Mouse (Mus musculus): ENCODE results near the gene Slc38a10. TPM values are rescaled to one million over a fixed set of nuclear protein-coding genes. Genes with fewer than 3 reads are reported as not detected.

Slc38a10 gene
- polyA plus RNA-seq, 1 experiment from 2014 or later, result 77.1 TPM

- Histone ChIP-seq H3K4me1 (replicated peaks; ENCODE audit: control insufficient read depth, insufficient read depth, low read length) (peaks cover 8% of the 10 kb centered on the region), H3K36me3 (ENCODE audit: control insufficient read depth, insufficient read depth, low read length) (peaks cover 23% of the 10 kb centered on the region), H3K27me3 (replicated peaks; ENCODE audit: control insufficient read depth, insufficient read depth, low read length) (no peaks in the 10 kb centered on the region), H3K9ac (ENCODE audit: low read length) (peak within 1 kb of the TSS; percentile 55), H3K9me3 (ENCODE audit: control insufficient read depth, low read length) (no peaks in the 10 kb centered on the region), H3K27ac (ENCODE audit: low read depth) (peak within 1 kb of the TSS; percentile 65), H3K4me3 (ENCODE audit: low read depth, low read length) (peak within 1 kb of the TSS; percentile 50), H3K4me2 (ENCODE audit: low read length) (peak within 1 kb of the TSS; percentile 83)
- WGBS, result under 1% methylated on average over 42 of the region's 42 CpGs
- ATAC-seq (replicated peaks; ENCODE audit: low FRiP score, low TSS enrichment, low read depth), result peak; percentile 97
- peak; percentile 97 for DNase-seq (ENCODE audit: low spot score)
These were observed 64.4 kb downstream of the Slc38a10 start, which contains the start of gene Cep131 for GRCm38 (mm10) chr11:120086702-120087152. Cep131 (minus strand) TSS chr11:120086827.

- WGBS, result under 1% methylated on average over 25 of the region's 25 CpGs
- Histone ChIP-seq H3K4me1 (replicated peaks; ENCODE audit: control insufficient read depth, insufficient read depth, low read length) (peaks cover 8% of the 10 kb centered on the region), H3K9ac (ENCODE audit: low read length) (peak overlapping the region; percentile 55), H3K27ac (ENCODE audit: low read depth) (peak overlapping the region; percentile 65), H3K4me3 (ENCODE audit: low read depth, low read length) (peak overlapping the region; percentile 50), H3K9me3 (ENCODE audit: control insufficient read depth, low read length) (no peaks in the 10 kb centered on the region), H3K4me2 (ENCODE audit: low read length) (peak overlapping the region; percentile 83), H3K36me3 (ENCODE audit: control insufficient read depth, insufficient read depth, low read length) (peaks cover 21% of the 10 kb centered on the region), H3K27me3 (replicated peaks; ENCODE audit: control insufficient read depth, insufficient read depth, low read length) (no peaks in the 10 kb centered on the region)
- peak; percentile 44 for ATAC-seq (replicated peaks; ENCODE audit: low FRiP score, low TSS enrichment, low read depth)
- DNase-seq (ENCODE audit: low spot score), result peak; percentile 75
These were observed 65.1 kb downstream of the Slc38a10 start for GRCm38 (mm10) chr11:120085891-120086627.

- H3K27me3 ChIP-seq (replicated peaks; ENCODE audit: control insufficient read depth, insufficient read depth, low read length), result no peaks in the 10 kb centered on the region
- no peak for DNase-seq (ENCODE audit: low spot score)
- H3K4me2 ChIP-seq (ENCODE audit: low read length), result no peak overlapping the region
- no peak overlapping the region for H3K9ac ChIP-seq (ENCODE audit: low read length)
- 80% methylated on average over 6 of the region's 6 CpGs for WGBS
- H3K36me3 ChIP-seq (ENCODE audit: control insufficient read depth, insufficient read depth, low read length), result peaks cover 69% of the 10 kb centered on the region
- no peak overlapping the region for H3K27ac ChIP-seq (ENCODE audit: low read depth)
- no peaks in the 10 kb centered on the region for H3K9me3 ChIP-seq (ENCODE audit: control insufficient read depth, low read length)
- H3K4me1 ChIP-seq (replicated peaks; ENCODE audit: control insufficient read depth, insufficient read depth, low read length), result no peaks in the 10 kb centered on the region
- no peak overlapping the region for H3K4me3 ChIP-seq (ENCODE audit: low read depth, low read length)
- ATAC-seq (replicated peaks; ENCODE audit: low FRiP score, low TSS enrichment, low read depth), result no peak
These were observed 70.9 kb downstream of the Slc38a10 start for GRCm38 (mm10) chr11:120080282-120080681.

- ATAC-seq (replicated peaks; ENCODE audit: low FRiP score, low TSS enrichment, low read depth) (no peak), DNase-seq (ENCODE audit: low spot score) (no peak)
- Histone ChIP-seq H3K4me1 (replicated peaks; ENCODE audit: control insufficient read depth, insufficient read depth, low read length) (no peaks in the 10 kb centered on the region), H3K9me3 (ENCODE audit: control insufficient read depth, low read length) (no peaks in the 10 kb centered on the region), H3K27ac (ENCODE audit: low read depth) (no peak overlapping the region), H3K27me3 (replicated peaks; ENCODE audit: control insufficient read depth, insufficient read depth, low read length) (no peaks in the 10 kb centered on the region), H3K4me3 (ENCODE audit: low read depth, low read length) (no peak overlapping the region), H3K36me3 (ENCODE audit: control insufficient read depth, insufficient read depth, low read length) (peaks cover 90% of the 10 kb centered on the region), H3K9ac (ENCODE audit: low read length) (no peak overlapping the region), H3K4me2 (ENCODE audit: low read length) (no peak overlapping the region)
- WGBS, result 75% methylated on average over 3 of the region's 3 CpGs
These were observed 75.0 kb downstream of the Slc38a10 start for GRCm38 (mm10) chr11:120076191-120076590.

- Histone ChIP-seq H3K9me3 (ENCODE audit: control insufficient read depth, low read length) (no peaks in the 10 kb centered on the region), H3K27me3 (replicated peaks; ENCODE audit: control insufficient read depth, insufficient read depth, low read length) (no peaks in the 10 kb centered on the region), H3K36me3 (ENCODE audit: control insufficient read depth, insufficient read depth, low read length) (peaks cover 82% of the 10 kb centered on the region), H3K27ac (ENCODE audit: low read depth) (no peak overlapping the region), H3K4me2 (ENCODE audit: low read length) (no peak overlapping the region), H3K4me3 (ENCODE audit: low read depth, low read length) (no peak overlapping the region), H3K9ac (ENCODE audit: low read length) (no peak overlapping the region), H3K4me1 (replicated peaks; ENCODE audit: control insufficient read depth, insufficient read depth, low read length) (peaks cover 4% of the 10 kb centered on the region; the same call in 1 of the 2 replicates)
- ATAC-seq (replicated peaks; ENCODE audit: low FRiP score, low TSS enrichment, low read depth) (no peak), DNase-seq (ENCODE audit: low spot score) (no peak)
- WGBS, result 88% methylated on average over 9 of the region's 9 CpGs
These were observed 78.0 kb downstream of the Slc38a10 start for GRCm38 (mm10) chr11:120072986-120073647.

GRCm38 (mm10) chr11:120071731-120072320 is 79.3 kb downstream of the Slc38a10 start:
- Histone ChIP-seq H3K36me3 (ENCODE audit: control insufficient read depth, insufficient read depth, low read length) (peaks cover 82% of the 10 kb centered on the region), H3K27ac (ENCODE audit: low read depth) (no peak overlapping the region), H3K9me3 (ENCODE audit: control insufficient read depth, low read length) (no peaks in the 10 kb centered on the region), H3K9ac (ENCODE audit: low read length) (no peak overlapping the region), H3K4me3 (ENCODE audit: low read depth, low read length) (no peak overlapping the region), H3K4me1 (replicated peaks; ENCODE audit: control insufficient read depth, insufficient read depth, low read length) (peaks cover 4% of the 10 kb centered on the region; the same call in 1 of the 2 replicates), H3K4me2 (ENCODE audit: low read length) (no peak overlapping the region), H3K27me3 (replicated peaks; ENCODE audit: control insufficient read depth, insufficient read depth, low read length) (no peaks in the 10 kb centered on the region)
- WGBS, result 85% methylated on average over 7 of the region's 7 CpGs
- ATAC-seq (replicated peaks; ENCODE audit: low FRiP score, low TSS enrichment, low read depth) (no peak), DNase-seq (ENCODE audit: low spot score) (no peak)

- Histone ChIP-seq H3K9ac (ENCODE audit: low read length) (no peak overlapping the region), H3K36me3 (ENCODE audit: control insufficient read depth, insufficient read depth, low read length) (peaks cover 82% of the 10 kb centered on the region), H3K4me2 (ENCODE audit: low read length) (no peak overlapping the region), H3K27ac (ENCODE audit: low read depth) (no peak overlapping the region), H3K9me3 (ENCODE audit: control insufficient read depth, low read length) (no peaks in the 10 kb centered on the region), H3K4me3 (ENCODE audit: low read depth, low read length) (no peak overlapping the region), H3K27me3 (replicated peaks; ENCODE audit: control insufficient read depth, insufficient read depth, low read length) (no peaks in the 10 kb centered on the region), H3K4me1 (replicated peaks; ENCODE audit: control insufficient read depth, insufficient read depth, low read length) (peaks cover 4% of the 10 kb centered on the region; the same call in 1 of the 2 replicates)
- no peak for ATAC-seq (replicated peaks; ENCODE audit: low FRiP score, low TSS enrichment, low read depth)
- no peak for DNase-seq (ENCODE audit: low spot score)
- 54% methylated on average over 12 of the region's 12 CpGs for WGBS
These were observed 80.1 kb downstream of the Slc38a10 start for GRCm38 (mm10) chr11:120071065-120071464.

- no peak overlapping the region for H3K4me3 ChIP-seq (ENCODE audit: low read depth, low read length)
- 90% methylated on average over 27 of the region's 27 CpGs for WGBS
These were observed 80.7 kb downstream of the Slc38a10 start for GRCm38 (mm10) chr11:120070286-120070930.

More at GRCm38 (mm10) chr11:120070286-120070930, 80.7 kb downstream of the Slc38a10 start:
- H3K27ac ChIP-seq (ENCODE audit: low read depth), result no peak overlapping the region
- ATAC-seq (replicated peaks; ENCODE audit: low FRiP score, low TSS enrichment, low read depth) (no peak), DNase-seq (ENCODE audit: low spot score) (no peak)
- peaks cover 82% of the 10 kb centered on the region for H3K36me3 ChIP-seq (ENCODE audit: control insufficient read depth, insufficient read depth, low read length)
- no peaks in the 10 kb centered on the region for H3K9me3 ChIP-seq (ENCODE audit: control insufficient read depth, low read length)
- no peaks in the 10 kb centered on the region for H3K27me3 ChIP-seq (replicated peaks; ENCODE audit: control insufficient read depth, insufficient read depth, low read length)
- H3K4me1 ChIP-seq (replicated peaks; ENCODE audit: control insufficient read depth, insufficient read depth, low read length), result peaks cover 4% of the 10 kb centered on the region; the same call in 1 of the 2 replicates
- no peak overlapping the region for H3K4me2 ChIP-seq (ENCODE audit: low read length)
- H3K9ac ChIP-seq (ENCODE audit: low read length), result no peak overlapping the region

Data from intestine, embryonic 14.5 days (tissue).